Mouse (Mus musculus) testis, adult 2 months (tissue): ENCODE results near the gene Myh14. TPM values are rescaled to one million over a fixed set of nuclear protein-coding genes. Genes with fewer than 3 reads are reported as not detected.

ENCODE experiments used
- H3K27ac ChIP-seq: fragments of 200-500 bp; 2 replicates; pipeline ENCODE4 v1.5.1; 2012; ENCODE audit warnings: low read depth, low read length; ENCODE audit not compliant: control insufficient read depth, insufficient read depth
- H3K27me3 ChIP-seq: fragments of 200-500 bp; 2 replicates; pipeline ENCODE4 v1.6.1; 2012; ENCODE audit warnings: mild to moderate bottlenecking, low read length, moderate library complexity; ENCODE audit not compliant: control insufficient read depth, insufficient read depth
- H3K36me3 ChIP-seq: fragments of 200-500 bp; 2 replicates; pipeline ENCODE4 v1.6.1; 2012; ENCODE audit warnings: mild to moderate bottlenecking, low read length; ENCODE audit not compliant: control insufficient read depth, insufficient read depth
- H3K4me1 ChIP-seq: fragments of 200-500 bp; 2 replicates; pipeline ENCODE4 v1.6.1; 2012; ENCODE audit warnings: low read length; ENCODE audit not compliant: control insufficient read depth, insufficient read depth
- H3K4me3 ChIP-seq: fragments of 200-500 bp; 2 replicates; pipeline ENCODE4 v1.5.1; 2012; ENCODE audit warnings: low read depth, mild to moderate bottlenecking, low read length, moderate library complexity, mixed read lengths; ENCODE audit not compliant: control insufficient read depth
- CTCF ChIP-seq: fragments of 200-500 bp; IDR thresholded peaks from 2 replicates; pipeline ENCODE4 v1.5.1; 2012; ENCODE audit warnings: low read depth, mild to moderate bottlenecking, inconsistent platforms, low read length, moderate library complexity; ENCODE audit not compliant: control insufficient read depth, insufficient read depth, insufficient replicate concordance
- POLR2A ChIP-seq: fragments of 200-500 bp; IDR thresholded peaks from 2 replicates; pipeline ENCODE4 v1.6.1; 2012; ENCODE audit warnings: low read depth, mild to moderate bottlenecking, inconsistent platforms, low read length, moderate library complexity; ENCODE audit not compliant: control insufficient read depth
- polyA plus RNA-seq: library from polyadenylated mRNA; depleted of rRNA; stranded (reverse); fragments of >200 nt; gene quantifications from 2 replicates; pipeline ENCODE4 v1.2.3, GENCODE M21; 2012

The Myh14 gene
- polyA plus RNA-seq, 1 experiment: 1.2 TPM

DNA sequence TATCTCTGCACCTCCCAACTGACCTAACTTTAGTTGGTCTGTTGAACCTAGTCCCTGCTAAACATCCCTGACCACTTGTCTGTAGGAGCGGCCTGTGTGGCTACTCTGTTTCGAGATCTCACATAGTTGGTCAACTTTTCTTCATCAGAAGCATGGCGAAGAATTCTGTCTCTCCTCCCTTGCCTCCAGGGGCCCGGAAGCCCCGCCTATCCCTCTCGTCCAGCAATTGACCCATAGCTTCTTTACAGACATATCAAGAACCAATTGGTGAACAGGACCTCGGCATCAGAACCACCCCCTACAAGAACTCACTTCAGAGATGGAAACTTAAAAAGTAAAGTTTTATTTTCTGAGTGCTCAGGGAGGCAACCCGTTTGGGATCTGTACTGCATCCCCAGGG, 32.3 kb upstream of the Myh14 start:
- Histone ChIP-seq H3K36me3 (no peaks in the 10 kb centered on the region), H3K27me3 (no peaks in the 10 kb centered on the region), H3K4me1 (no peaks in the 10 kb centered on the region), H3K27ac (no peak overlapping the region), H3K4me3 (no peak overlapping the region)
- no peak for TF ChIP-seq POLR2A
- no peak for TF ChIP-seq CTCF

DNA sequence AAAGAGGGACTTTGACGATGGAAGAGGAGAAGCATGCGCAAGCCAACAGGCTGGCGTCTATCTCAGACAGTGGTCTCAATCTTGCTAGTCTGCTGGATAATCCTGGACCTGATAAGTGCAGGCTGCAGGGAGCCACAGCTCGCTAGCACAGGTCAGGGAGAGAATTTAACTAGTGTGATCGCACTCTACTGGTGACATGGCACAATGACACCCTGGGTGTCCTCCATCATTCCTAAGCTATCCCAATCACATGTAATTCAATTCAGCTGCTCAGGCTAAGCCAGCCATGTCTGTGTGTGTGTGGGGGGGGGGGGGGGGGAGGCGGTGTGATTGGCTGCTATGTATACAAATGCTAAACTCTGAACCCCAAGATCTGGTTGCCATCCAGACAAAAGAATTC, 31.3 kb upstream of the Myh14 start:
- TF ChIP-seq POLR2A: no peak
- TF ChIP-seq CTCF: peak; percentile 62; the same call in 1 of the 2 replicates
- Histone ChIP-seq H3K4me1 (peaks cover 7% of the 10 kb centered on the region), H3K27me3 (no peaks in the 10 kb centered on the region), H3K27ac (no peak overlapping the region), H3K36me3 (no peaks in the 10 kb centered on the region), H3K4me3 (no peak overlapping the region)

DNA sequence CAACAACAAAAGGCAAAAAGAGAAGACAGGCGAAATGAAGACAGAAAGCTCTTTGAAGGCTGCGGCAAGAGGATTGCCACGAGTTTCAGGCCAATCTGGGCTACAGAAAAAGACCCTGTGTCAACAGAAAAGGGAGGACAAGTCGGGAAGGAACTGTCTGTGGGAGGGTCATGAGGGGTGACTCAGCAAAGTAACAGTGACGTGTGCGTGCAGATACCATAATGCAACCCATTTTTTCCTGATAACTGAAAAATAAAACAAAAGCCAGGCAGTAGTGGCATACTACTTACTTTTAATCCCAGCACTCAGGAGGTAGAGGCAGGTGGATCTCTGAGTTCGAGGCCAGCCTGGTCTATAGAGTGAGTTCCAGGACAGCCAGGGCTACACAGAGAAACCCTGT, 27.3 kb upstream of the Myh14 start:
- no peak overlapping the region for H3K4me3 ChIP-seq
- H3K27me3 ChIP-seq: no peaks in the 10 kb centered on the region
- peaks cover 8% of the 10 kb centered on the region for H3K4me1 ChIP-seq
- H3K36me3 ChIP-seq: no peaks in the 10 kb centered on the region
- no peak overlapping the region for H3K27ac ChIP-seq
- TF ChIP-seq CTCF (no peak), POLR2A (no peak)

GRCm38 (mm10) chr7:44697191-44697710, 26.6 kb upstream of the Myh14 start:
- Histone ChIP-seq H3K27me3 (no peaks in the 10 kb centered on the region), H3K4me3 (peak overlapping the region; percentile 33), H3K27ac (no peak overlapping the region), H3K4me1 (peaks cover 8% of the 10 kb centered on the region), H3K36me3 (no peaks in the 10 kb centered on the region)
- TF ChIP-seq CTCF (no peak), POLR2A (no peak)

GRCm38 (mm10) chr7:44695223-44695622, 24.6 kb upstream of the Myh14 start:
- Histone ChIP-seq H3K27me3 (no peaks in the 10 kb centered on the region), H3K36me3 (no peaks in the 10 kb centered on the region), H3K4me1 (peaks cover 8% of the 10 kb centered on the region), H3K27ac (no peak overlapping the region), H3K4me3 (no peak overlapping the region)
- no peak for TF ChIP-seq POLR2A
- TF ChIP-seq CTCF: no peak

GRCm38 (mm10) chr7:44693427-44694175, 23.0 kb upstream of the Myh14 start:
- H3K36me3 ChIP-seq: no peaks in the 10 kb centered on the region
- no peak for TF ChIP-seq POLR2A
- TF ChIP-seq CTCF: no peak
- no peaks in the 10 kb centered on the region for H3K27me3 ChIP-seq
- no peak overlapping the region for H3K27ac ChIP-seq
- peaks cover 8% of the 10 kb centered on the region for H3K4me1 ChIP-seq
- H3K4me3 ChIP-seq: no peak overlapping the region

- Histone ChIP-seq H3K36me3 (no peaks in the 10 kb centered on the region), H3K4me3 (no peak overlapping the region), H3K4me1 (peaks cover 3% of the 10 kb centered on the region), H3K27me3 (no peaks in the 10 kb centered on the region), H3K27ac (no peak overlapping the region)
- TF ChIP-seq POLR2A (no peak), CTCF (no peak)
Observed at GRCm38 (mm10) chr7:44689331-44689730, 18.7 kb upstream of the Myh14 start.

- no peak overlapping the region for H3K4me3 ChIP-seq
- no peak overlapping the region for H3K27ac ChIP-seq
- H3K36me3 ChIP-seq: no peaks in the 10 kb centered on the region
- H3K4me1 ChIP-seq: peaks cover 4% of the 10 kb centered on the region
- no peaks in the 10 kb centered on the region for H3K27me3 ChIP-seq
- no peak for TF ChIP-seq POLR2A
- peak; percentile 86; the same call in 1 of the 2 replicates for TF ChIP-seq CTCF
Observed at GRCm38 (mm10) chr7:44688890-44689289, 18.2 kb upstream of the Myh14 start.
